In the genomic region with DNA sequence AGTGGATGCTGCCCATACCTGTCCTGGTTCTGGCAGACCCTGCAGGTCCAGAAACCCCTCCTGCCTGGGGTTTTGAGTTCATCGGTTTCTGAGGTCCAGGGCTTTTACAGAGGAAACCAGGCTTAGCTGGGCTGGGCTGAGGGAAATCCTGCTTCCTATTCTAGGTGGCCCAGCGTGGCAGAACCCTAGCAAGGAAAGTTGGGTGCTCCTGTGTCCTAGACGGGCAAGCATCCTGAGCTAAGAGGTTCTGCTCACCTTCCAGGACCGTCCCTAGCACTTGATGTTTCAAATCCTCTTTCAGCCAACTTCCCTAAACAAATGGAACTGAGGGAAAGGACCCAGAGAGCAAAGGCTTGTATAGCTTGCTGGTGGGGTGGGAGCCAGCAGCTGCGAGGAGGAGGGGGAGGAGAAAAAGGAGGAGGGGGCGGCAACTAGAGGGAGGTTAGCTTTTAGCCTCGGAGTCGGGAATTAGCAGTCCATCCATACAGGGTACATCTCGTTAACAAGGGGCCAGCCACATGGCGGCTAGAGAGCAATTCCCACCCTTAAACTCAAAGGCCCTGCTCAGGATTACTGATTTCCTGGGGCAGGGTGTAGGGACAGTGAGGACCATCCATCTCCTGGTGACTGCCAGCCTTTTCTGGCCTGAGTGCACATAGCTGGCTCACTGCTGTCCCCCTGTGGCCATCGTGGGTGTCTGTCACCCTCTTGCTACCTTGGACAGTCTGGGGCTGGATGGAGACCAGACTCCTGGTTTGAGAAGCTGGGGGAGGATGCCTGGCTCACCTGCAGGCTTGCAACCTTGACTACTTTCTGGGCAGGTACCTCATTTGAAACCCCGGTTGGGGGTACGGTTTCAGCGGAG, we compare ENCODE assay signal across 8 mouse cellular contexts. TPM values are rescaled to one million over a fixed set of nuclear protein-coding genes. Genes with fewer than 3 reads are reported as not detected.
A peak's percentile ranks its signal among the peaks of the same experiment; 100 is the strongest.
DNase-seq lines count a peak whose midpoint lies in the region; ATAC-seq and TF ChIP-seq lines count a peak whose summit lies in the region.

No protein-coding gene starts in this region.

- 33% methylated on average over 13 of the region's 14 CpGs for WGBS in heart, postnatal 0 days
- 28% methylated on average over 14 of the region's 14 CpGs for WGBS in lung, adult 2 months

- H3K9ac ChIP-seq in heart, postnatal 0 days (replicated peaks; ENCODE audit: low read depth, low read length) = no peak overlapping the region

- no peak for TF ChIP-seq POLR2A in lung, adult 2 months (IDR thresholded peaks at IDR 0.05; ENCODE audit: borderline replicate concordance, extremely low read depth, low read depth, low read length)

- H3K27me3 ChIP-seq in heart, postnatal 0 days (ENCODE audit: control insufficient read depth, insufficient read depth, low read length) = no peaks in the 10 kb centered on the region

- H3K4me1 ChIP-seq in heart, postnatal 0 days (ENCODE audit: control insufficient read depth, insufficient read depth) = peaks cover 39% of the 10 kb centered on the region
- peaks cover 17% of the 10 kb centered on the region for H3K4me1 ChIP-seq in lung, adult 2 months (ENCODE audit: control insufficient read depth, insufficient read depth, low read length)

- TF ChIP-seq EP300 in heart, postnatal 0 days (IDR thresholded peaks at IDR 0.05; ENCODE audit: low read depth) = 0 out of 2 replicates have a peak, but pooled peaks have one; percentile 12

- no peak overlapping the region for H3K4me3 ChIP-seq in heart, postnatal 0 days (ENCODE audit: low read depth, low read length)
- no peak overlapping the region for H3K4me3 ChIP-seq in lung, adult 2 months (replicated peaks; ENCODE audit: extremely low read depth, low read depth, low read length)

- no peaks in the 10 kb centered on the region for H3K9me3 ChIP-seq in heart, postnatal 0 days (replicated peaks; ENCODE audit: control insufficient read depth, low read length)

- TF ChIP-seq CTCF in heart, postnatal 0 days (IDR thresholded peaks at IDR 0.05; ENCODE audit: low read depth) = peak; percentile 99
- TF ChIP-seq CTCF in lung, adult 2 months (IDR thresholded peaks at IDR 0.05; ENCODE audit: insufficient read depth, low read length) = peak; percentile 100

- peak; percentile 57 to 72 for DNase-seq in CD8-positive naive resting alpha-beta T cell, adult 2 months (ENCODE audit: low read depth in 2 of 2, low spot score in 2 of 2)
- DNase-seq in c-Kit-positive CD71-negative TER-119-negative erythroid progenitor cells, embryonic 14.5 days (ENCODE audit: low read depth) = peak; percentile 81
- DNase-seq in fibroblast of lung, adult 2 months (ENCODE audit: low read depth) = peak; percentile 36
- peak; percentile 88 for DNase-seq in heart, postnatal 0 days (ENCODE audit: low spot score)
- DNase-seq in kidney, postnatal 36 days = peak; percentile 89 to 90
- DNase-seq in lung, adult 2 months = peak; percentile 81
- DNase-seq in testis, postnatal 14 days (ENCODE audit: low spot score) = peak; percentile 64

- ATAC-seq in heart, postnatal 0 days (ENCODE audit: insufficient read depth, low read depth) = peak; percentile 18; the same call in 1 of the 2 replicates
- ATAC-seq in neutrophil, adult 5-6 weeks (ENCODE audit: extremely low read depth, insufficient number of reproducible peaks, low FRiP score, poor library complexity, severe bottlenecking) = peak; percentile 39; the same call in 1 of the 2 replicates

- no peak overlapping the region for H3K4me2 ChIP-seq in heart, postnatal 0 days (ENCODE audit: low read depth, low read length)

- H3K27ac ChIP-seq in heart, postnatal 0 days (ENCODE audit: low read depth) = no peak overlapping the region

- no peaks in the 10 kb centered on the region for H3K36me3 ChIP-seq in heart, postnatal 0 days (replicated peaks; ENCODE audit: control insufficient read depth, insufficient read depth, low read length)

RNA-seq across cellular contexts. Expression of gene Gins2, which starts 54.4 kb away (rescaled TPM):
- total RNA-seq in heart, postnatal 0 days (2014; rRNA removed; ENCODE audit: low replicate concordance) = 29.8 and 52.1 TPM in 2 replicates
- polyA plus RNA-seq in heart, postnatal 0 days (2015; fragmentation: Nextera tagmentation; extraction: Ambion mirVana) = 19.3 and 23.8 TPM in 2 replicates
- polyA plus RNA-seq in lung, adult 2 months (2012; rRNA removed) = 4.4 and 4.5 TPM in 2 replicates
- 0.70 and 0.86 TPM in 2 replicates for total RNA-seq in neutrophil, adult 5-6 weeks (2017)

Comparison
In these comparisons a context has a peak if more than half of its experiments do, and no peak if none do; other contexts are left out.
1. DNase-seq: peak in every context shown above with its lines; median percentile 90 in kidney, postnatal 36 days; 88 in heart, postnatal 0 days; 81 in c-Kit-positive CD71-negative TER-119-negative erythroid progenitor cells, embryonic 14.5 days; 81 in lung, adult 2 months; 64 in CD8-positive naive resting alpha-beta T cell, adult 2 months; 64 in testis, postnatal 14 days; 36 in fibroblast of lung, adult 2 months.
2. RNA of gene Gins2, which starts 54.4 kb away (total RNA-seq): 29.8 to 52.1 TPM in heart, postnatal 0 days; 0.70 to 0.86 TPM in neutrophil, adult 5-6 weeks; every median in the first group is over 10 times any median in the second.